In genomic region chr2:91386547-91387286, GRCm38 (mm10) we compare ENCODE assay signal across 13 mouse cellular contexts. TPM values are rescaled to one million over a fixed set of nuclear protein-coding genes. Genes with fewer than 3 reads are reported as not detected.
DNase-seq lines count a peak whose midpoint lies in the region; ATAC-seq and TF ChIP-seq lines count a peak whose summit lies in the region.
"Had no signal": no experiment of that assay in that cellular context is flagged by ENCODE, and none has a peak within 500 bp of the region (broad histone marks: within the 10 kb centered on the region; RNA-seq: fewer than 3 reads in every experiment).

No protein-coding gene starts in this region.

- no peaks in the 10 kb centered on the region for H3K79me2 ChIP-seq in heart, adult 2 months (replicated peaks; ENCODE audit: control insufficient read depth, insufficient read depth, low read length)

- H3K9ac ChIP-seq in heart, postnatal 0 days (replicated peaks; ENCODE audit: low read depth, low read length): no peak overlapping the region
- H3K9ac ChIP-seq in heart, adult 2 months (ENCODE audit: low read depth, low read length): no peak overlapping the region
- no peak overlapping the region for H3K9ac ChIP-seq in kidney, embryonic 15.5 days
- H3K9ac ChIP-seq: limb, embryonic 12.5 days had no signal

- no peak overlapping the region for H3K4me2 ChIP-seq in heart, postnatal 0 days (ENCODE audit: low read depth, low read length)
- H3K4me2 ChIP-seq in kidney, embryonic 15.5 days: no peak overlapping the region
- H3K4me2 ChIP-seq: limb, embryonic 12.5 days had no signal

- no peaks in the 10 kb centered on the region for H3K27me3 ChIP-seq in heart, postnatal 0 days (ENCODE audit: control insufficient read depth, insufficient read depth, low read length)
- H3K27me3 ChIP-seq in heart, adult 2 months (ENCODE audit: control insufficient read depth, insufficient read depth, low read length): no peaks in the 10 kb centered on the region
- no peaks in the 10 kb centered on the region for H3K27me3 ChIP-seq in kidney, embryonic 15.5 days
- H3K27me3 ChIP-seq: limb, embryonic 12.5 days had no signal

- no peak overlapping the region for H3K4me3 ChIP-seq in heart, postnatal 0 days (ENCODE audit: low read depth, low read length)
- H3K4me3 ChIP-seq in heart, adult 2 months: no peak overlapping the region
- no peak overlapping the region for H3K4me3 ChIP-seq in kidney, embryonic 15.5 days (replicated peaks)
- H3K4me3 ChIP-seq: erythroblast, embryonic 14.5 days; limb, embryonic 12.5 days had no signal

- H3K27ac ChIP-seq in heart, postnatal 0 days (ENCODE audit: low read depth): no peak overlapping the region
- H3K27ac ChIP-seq in heart, adult 2 months: no peak overlapping the region
- peak overlapping the region; percentile 73 for H3K27ac ChIP-seq in kidney, embryonic 15.5 days
- H3K27ac ChIP-seq: limb, embryonic 12.5 days had no signal

- no peak for TF ChIP-seq POLR2A in heart, adult 2 months (IDR thresholded peaks at IDR 0.05; ENCODE audit: insufficient read depth, low read depth, low read length)
- TF ChIP-seq POLR2A in brain, embryonic 14.5 days (IDR thresholded peaks at IDR 0.05; ENCODE audit: borderline replicate concordance, extremely low read depth, insufficient read depth, insufficient read length, poor library complexity, severe bottlenecking): no peak

- DNase-seq in heart, postnatal 0 days (ENCODE audit: low spot score): peak; percentile 18
- DNase-seq in heart, adult 2 months: no peak
- peak; percentile 7 for DNase-seq in A20 (ENCODE audit: low read depth, low spot score)
- peak; percentile 43 for DNase-seq in brain, embryonic 14.5 days (ENCODE audit: low read depth)
- no peak for DNase-seq in left cerebral cortex, adult 18-20 months (ENCODE audit: low spot score in 2 of 2)
- no peak for DNase-seq in cerebellum, postnatal 4 days (ENCODE audit: low spot score in 2 of 2)
- DNase-seq in gastrocnemius, postnatal 4 days (ENCODE audit: low spot score in 2 of 2): no peak
- DNase-seq: cerebellum, adult 8-10 months; heart, postnatal 14 days; right cerebral cortex, adult 18-20 months had no signal

- ATAC-seq in heart, postnatal 0 days (ENCODE audit: insufficient read depth, low read depth): no peak
- ATAC-seq in kidney, embryonic 15.5 days (replicated peaks; ENCODE audit: low FRiP score): peak; percentile 72

- TF ChIP-seq EP300 in heart, postnatal 0 days (IDR thresholded peaks at IDR 0.05; ENCODE audit: low read depth): no peak
- no peak for TF ChIP-seq EP300 in heart, adult 2 months (IDR thresholded peaks at IDR 0.05; ENCODE audit: insufficient read depth, low read depth, low read length)

- TF ChIP-seq CTCF in heart, postnatal 0 days (IDR thresholded peaks at IDR 0.05; ENCODE audit: low read depth): no peak
- no peak for TF ChIP-seq CTCF in heart, adult 2 months (IDR thresholded peaks at IDR 0.05)
- TF ChIP-seq CTCF in brain, embryonic 14.5 days (IDR thresholded peaks at IDR 0.05; ENCODE audit: borderline replicate concordance, extremely low read depth, insufficient read depth, insufficient read length): no peak

- H3K4me1 ChIP-seq in heart, postnatal 0 days (ENCODE audit: control insufficient read depth, insufficient read depth): peaks cover 12% of the 10 kb centered on the region
- H3K4me1 ChIP-seq in heart, adult 2 months (ENCODE audit: control insufficient read depth, insufficient read depth, low read length): peaks cover 2% of the 10 kb centered on the region; the same call in 1 of the 2 replicates
- H3K4me1 ChIP-seq in kidney, embryonic 15.5 days: peaks cover 30% of the 10 kb centered on the region
- H3K4me1 ChIP-seq: limb, embryonic 12.5 days had no signal

- 46% methylated on average over 5 of the region's 5 CpGs for WGBS in heart, postnatal 0 days
- 45% methylated on average over 5 of the region's 5 CpGs for WGBS in heart, adult 2 months
- 39% methylated on average over 5 of the region's 5 CpGs for WGBS in kidney, embryonic 15.5 days

- intact Hi-C loops in heart, adult 2 months (cut with DNase I): no loop called here

- H3K36me3 ChIP-seq in heart, postnatal 0 days (replicated peaks; ENCODE audit: control insufficient read depth, insufficient read depth, low read length): no peaks in the 10 kb centered on the region
- no peaks in the 10 kb centered on the region for H3K36me3 ChIP-seq in heart, adult 2 months (ENCODE audit: control insufficient read depth, insufficient read depth, low read length)
- H3K36me3 ChIP-seq in kidney, embryonic 15.5 days: 0 out of 2 replicates have a peak, but pooled peaks cover 6% of the 10 kb centered on the region
- H3K36me3 ChIP-seq: limb, embryonic 12.5 days had no signal

- H3K9me3 ChIP-seq in heart, postnatal 0 days (replicated peaks; ENCODE audit: control insufficient read depth, low read length): no peaks in the 10 kb centered on the region
- H3K9me3 ChIP-seq in kidney, embryonic 15.5 days (replicated peaks): no peaks in the 10 kb centered on the region
- H3K9me3 ChIP-seq: limb, embryonic 12.5 days had no signal

RNA-seq across cellular contexts. Expression of gene 1110051M20Rik, which starts 57.8 kb away (rescaled TPM):
- total RNA-seq in heart, postnatal 0 days (2014; rRNA removed; ENCODE audit: low replicate concordance): 24.5 and 32.0 TPM in 2 replicates
- polyA plus RNA-seq in heart, postnatal 0 days (2015; fragmentation: Nextera tagmentation; extraction: Ambion mirVana): 24.6 and 27.8 TPM in 2 replicates
- total RNA-seq in heart, adult 2 months (2021): 10 to 100 TPM in 1 of 2 experiments, 1 to 10 TPM in 1; 8.4 to 13.2 TPM
- polyA plus RNA-seq in heart, adult 2 months (2012; rRNA removed): 14.7 and 18.4 TPM in 2 replicates
- 82.7 and 86.3 TPM in 2 replicates for polyA plus RNA-seq in brain, embryonic 14.5 days (2012; rRNA removed)
- 56.0 and 65.7 TPM in 2 replicates for polyA plus RNA-seq in kidney, embryonic 15.5 days (2015; fragmentation: Nextera tagmentation; extraction: Ambion mirVana)
- 100 to 1,000 TPM in 1 of 2 experiments, 10 to 100 TPM in 1; 92.1 to 103 TPM for total RNA-seq in left cerebral cortex, adult 18-20 months (2021)
- total RNA-seq in gastrocnemius, postnatal 4 days (2021): 10 to 100 TPM; 13.8 to 18.2 TPM

Comparison
In these comparisons a context has a peak if more than half of its experiments do, and no peak if none do; other contexts are left out.
1. DNase-seq: peak in heart, postnatal 0 days (single experiment), A20 (single experiment) and brain, embryonic 14.5 days (single experiment); none in heart, adult 2 months (0 of 2), left cerebral cortex, adult 18-20 months (0 of 2), cerebellum, postnatal 4 days (0 of 2) and gastrocnemius, postnatal 4 days (0 of 2).